Mouse (Mus musculus): Measurements from ENCODE around the gene Trpc2.

DNA sequence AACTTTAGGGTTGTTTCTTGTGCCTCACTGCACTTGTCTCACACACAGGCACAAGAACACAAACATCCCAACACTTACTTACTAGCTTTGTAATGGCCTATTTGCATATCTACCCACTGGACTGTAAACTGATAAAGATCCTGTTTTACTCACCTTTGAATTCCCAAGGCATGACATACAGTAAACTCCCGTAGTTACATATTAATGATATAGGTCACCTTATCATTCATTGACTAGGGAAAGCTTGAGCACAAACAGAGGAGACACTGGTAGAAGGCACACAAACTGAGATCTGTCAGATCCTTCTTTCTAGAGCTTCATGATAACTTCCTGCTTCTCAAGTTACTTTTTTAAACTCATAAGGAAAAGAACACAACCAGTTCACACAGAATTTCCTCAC is 20.7 kb upstream of the Trpc2 start:
- TF ChIP-seq CTCF (IDR thresholded peaks at IDR 0.05; ENCODE audit: borderline replicate concordance, extremely low read depth, insufficient read depth, insufficient read length) (no peak), POLR2A (IDR thresholded peaks at IDR 0.05; ENCODE audit: borderline replicate concordance, extremely low read depth, insufficient read depth, insufficient read length, poor library complexity, severe bottlenecking) (no peak)
